Mouse (Mus musculus) MEL (cell line): ENCODE data around the gene Stat1. TPM values are rescaled to one million over a fixed set of nuclear protein-coding genes. Genes with fewer than 3 reads are reported as not detected.

Experiments
- DNase-seq: peaks from one replicate; pipeline ENCODE4 v3.0.0; 2011; ENCODE audit warnings: low read depth, low spot score
- H3K27ac ChIP-seq: 2 replicates; pipeline ENCODE4 v1.5.1; 2012; ENCODE audit warnings: low read depth, mild to moderate bottlenecking, control low read depth, low read length, moderate library complexity; ENCODE audit not compliant: control insufficient read depth
- H3K27me3 ChIP-seq, 2 experiments: fragments of 150-350 bp in 1 of 2; sonication (generic) in 1 of 2; 2 replicates each; pipeline ENCODE4 v1.6.1; 2012; ENCODE audit warnings: low read length in 2 of 2, mild to moderate bottlenecking in 2 of 2, improper control_type of control experiment in 1 of 2, moderate library complexity in 1 of 2; ENCODE audit not compliant: insufficient read depth in 2 of 2, control insufficient read depth in 1 of 2
- H3K36me3 ChIP-seq, 2 experiments: 2 replicates each; pipeline ENCODE4 v1.6.1; 2012 to 2014; ENCODE audit warnings: low read length in 2 of 2, improper control_type of control experiment in 1 of 2, inconsistent platforms in 1 of 2, mild to moderate bottlenecking in 1 of 2; ENCODE audit not compliant: insufficient read depth in 2 of 2, control insufficient read depth in 1 of 2
- H3K4me1 ChIP-seq, 2 experiments: fragments of 150-350 bp in 1 of 2; sonication (generic) in 1 of 2; 2 replicates each; pipeline ENCODE4 v1.6.1; 2012; ENCODE audit warnings: low read length in 2 of 2, improper control_type of control experiment in 1 of 2, mild to moderate bottlenecking in 1 of 2; ENCODE audit not compliant: insufficient read depth in 2 of 2, control insufficient read depth in 1 of 2
- H3K4me3 ChIP-seq, 2 experiments: fragments of 150-350 bp in 1 of 2; sonication (generic) in 1 of 2; 2 replicates each; pipeline ENCODE4 v1.5.1; 2012; ENCODE audit warnings: low read depth in 2 of 2, low read length in 2 of 2, mild to moderate bottlenecking in 2 of 2, moderate library complexity in 2 of 2, control low read depth in 1 of 2, improper control_type of control experiment in 1 of 2; ENCODE audit not compliant: control insufficient read depth in 1 of 2, insufficient read depth in 1 of 2
- H3K79me2 ChIP-seq: 2 replicates; pipeline ENCODE4 v1.6.1; 2012; ENCODE audit warnings: mild to moderate bottlenecking, low read length, moderate library complexity; ENCODE audit not compliant: control insufficient read depth, poor library complexity, insufficient read depth
- H3K9ac ChIP-seq: 2 replicates; pipeline ENCODE4 v1.6.1; 2012; ENCODE audit warnings: low read depth, mild to moderate bottlenecking, control low read depth, low read length, moderate library complexity; ENCODE audit not compliant: control insufficient read depth, poor library complexity, severe bottlenecking
- H3K9me3 ChIP-seq: fragments of 150-350 bp; sonication (generic); replicated peaks from 2 replicates; pipeline ENCODE4 v1.6.1; 2012; ENCODE audit warnings: mild to moderate bottlenecking, low read length, improper control_type of control experiment, moderate library complexity; ENCODE audit not compliant: insufficient read depth
- CHD1 ChIP-seq: IDR thresholded peaks from 2 replicates; pipeline ENCODE4 v1.6.1; 2012; ENCODE audit warnings: low read depth, mild to moderate bottlenecking, inconsistent platforms, low read length, improper control_type of control experiment
- CTCF ChIP-seq, 3 experiments: IDR thresholded peaks in 2 of 3; conservative IDR thresholded peaks in 1 of 3; 2 replicates each; pipeline ENCODE4 v1.5.1; 2011 to 2012; ENCODE audit warnings: low read length in 3 of 3, low read depth in 2 of 3, mild to moderate bottlenecking in 2 of 3, improper control_type of control experiment in 1 of 3, inconsistent platforms in 1 of 3, mixed read lengths in 1 of 3, moderate library complexity in 1 of 3; ENCODE audit not compliant: control insufficient read depth in 1 of 3, insufficient read depth in 1 of 3, poor library complexity in 1 of 3, severe bottlenecking in 1 of 3
- E2F4 ChIP-seq: IDR thresholded peaks from 2 replicates; pipeline ENCODE4 v1.6.1; 2011; ENCODE audit warnings: low read depth, low read length, improper control_type of control experiment, borderline replicate concordance
- EP300 ChIP-seq, 2 experiments: IDR thresholded peaks; 2 replicates each; pipeline ENCODE4 v1.6.1; 2011; ENCODE audit warnings: improper control_type of control experiment in 2 of 2, low read length in 2 of 2, low read depth in 1 of 2, mild to moderate bottlenecking in 1 of 2
- GATA1 ChIP-seq: IDR thresholded peaks from 2 replicates; pipeline ENCODE4 v1.6.1; 2011; ENCODE audit warnings: low read depth, low read length, improper control_type of control experiment
- HCFC1 ChIP-seq: IDR thresholded peaks from 2 replicates; pipeline ENCODE4 v1.6.1; 2012; ENCODE audit warnings: low read depth, mild to moderate bottlenecking, inconsistent platforms, low read length, improper control_type of control experiment, moderate library complexity
- MYC ChIP-seq: IDR thresholded peaks from 2 replicates; pipeline ENCODE4 v1.6.1; 2011; ENCODE audit warnings: low read depth, mild to moderate bottlenecking, low read length, improper control_type of control experiment, moderate library complexity
- POLR2A ChIP-seq, 2 experiments: IDR thresholded peaks; 2 replicates each; pipeline ENCODE4 v1.6.1; 2011 to 2012; ENCODE audit warnings: low read length in 2 of 2, mild to moderate bottlenecking in 2 of 2, control low read depth in 1 of 2, improper control_type of control experiment in 1 of 2, low read depth in 1 of 2, moderate library complexity in 1 of 2; ENCODE audit not compliant: control insufficient read depth in 1 of 2, insufficient read depth in 1 of 2, poor library complexity in 1 of 2
- POLR2AphosphoS5 ChIP-seq: IDR thresholded peaks from 2 replicates; pipeline ENCODE4 v1.6.1; 2012; ENCODE audit warnings: low read depth, borderline replicate concordance, mild to moderate bottlenecking, inconsistent platforms, low read length, moderate library complexity, mixed read lengths
- RAD21 ChIP-seq: IDR thresholded peaks from 2 replicates; pipeline ENCODE4 v1.6.1; 2011; ENCODE audit warnings: mild to moderate bottlenecking, low read depth, low read length, improper control_type of control experiment
- SMC3 ChIP-seq: IDR thresholded peaks from 2 replicates; pipeline ENCODE4 v1.6.1; 2011; ENCODE audit warnings: low read depth, low read length, improper control_type of control experiment
- TAL1 ChIP-seq: IDR thresholded peaks from 2 replicates; pipeline ENCODE4 v1.6.1; 2012; ENCODE audit warnings: mild to moderate bottlenecking, inconsistent platforms, low read length, moderate library complexity, mixed read lengths
- TBP ChIP-seq: IDR thresholded peaks from 2 replicates; pipeline ENCODE4 v1.8.0; 2011; ENCODE audit warnings: low read depth, low read length, improper control_type of control experiment
- USF2 ChIP-seq, 2 experiments: IDR thresholded peaks; 2 replicates each; pipeline ENCODE4 v1.6.1; 2011 to 2012; ENCODE audit warnings: improper control_type of control experiment in 2 of 2, low read length in 2 of 2, borderline replicate concordance in 1 of 2, inconsistent platforms in 1 of 2, low read depth in 1 of 2, mild to moderate bottlenecking in 1 of 2; ENCODE audit not compliant: insufficient read depth in 1 of 2
- ZC3H11A ChIP-seq: IDR thresholded peaks from 2 replicates; pipeline ENCODE4 v1.6.1; 2012; ENCODE audit warnings: low read depth, mild to moderate bottlenecking, inconsistent platforms, low read length, improper control_type of control experiment
- ZNF384 ChIP-seq: IDR thresholded peaks from 2 replicates; pipeline ENCODE4 v1.6.1; 2012; ENCODE audit warnings: low read depth, mild to moderate bottlenecking, inconsistent platforms, low read length, improper control_type of control experiment
- polyA plus RNA-seq, 2 experiments: library from polyadenylated mRNA; stranded (reverse) in 1 of 2; unstranded in 1 of 2; fragments of >175 nt in 1 of 2; fragments of >200 nt in 1 of 2; gene quantifications; 2 replicates each; pipeline versions ENCODE4 v1.2.1 to v1.2.4; 2012; ENCODE audit warnings: low replicate concordance in 2 of 2, low read depth in 1 of 2; ENCODE audit not compliant: insufficient read length in 2 of 2, insufficient read depth in 1 of 2, missing spikeins in 1 of 2
- total RNA-seq: library from RNA; depleted of rRNA; stranded (reverse); fragments of 300-350 nt; gene quantifications from 2 replicates; pipeline ENCODE4 v1.2.3, GENCODE M21; 2012

Gene Stat1
- total and polyA plus RNA-seq, 3 experiments, result 9.7 to 44.0 (median 10.9) TPM

DNA sequence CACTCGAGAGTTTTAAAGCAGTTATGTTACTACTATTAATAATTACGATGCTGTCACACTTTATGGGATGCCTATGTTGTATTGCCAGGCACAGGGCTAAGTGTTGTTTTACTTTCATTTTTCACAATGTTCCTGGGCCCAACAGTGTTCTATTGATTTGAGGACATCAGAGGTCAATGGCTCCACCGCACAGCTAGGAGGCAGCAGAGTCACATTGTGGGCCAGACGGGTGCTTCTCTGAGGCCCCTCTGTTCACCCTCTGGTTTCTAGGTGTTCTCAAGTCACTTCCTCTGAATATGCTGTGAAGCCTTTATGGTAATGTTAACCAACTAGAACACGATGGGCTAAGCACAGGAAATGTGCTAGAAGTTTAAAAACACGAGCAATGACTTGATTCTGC, 18.7 kb upstream of the Stat1 start:
- Histone ChIP-seq H3K36me3 (no peaks in the 10 kb centered on the region), H3K4me3 (no peak overlapping the region), H3K79me2 (no peaks in the 10 kb centered on the region), H3K27ac (no peak overlapping the region), H3K9ac (no peak overlapping the region), H3K27me3 (peaks cover 3 to 6% of the 10 kb centered on the region in 2 experiments), H3K9me3 (no peaks in the 10 kb centered on the region)
- TF ChIP-seq USF2 (IDR thresholded peaks at IDR 0.05; ENCODE audit: borderline replicate concordance in 1 of 2, insufficient read depth in 1 of 2, low read depth in 1 of 2, low read length in 2 of 2), result no peak
- peak; percentile 43 for TF ChIP-seq SMC3
- TF ChIP-seq GATA1, result no peak
- peak; percentile 54 for TF ChIP-seq RAD21
- TF ChIP-seq E2F4, result no peak
- TF ChIP-seq CTCF (IDR thresholded peaks at IDR 0.05 in 2 of 3, conservative IDR thresholded peaks at IDR 0.05 in 1 of 3; ENCODE audit: control insufficient read depth in 1 of 3, insufficient read depth in 1 of 3, low read depth in 2 of 3, low read length in 3 of 3, poor library complexity in 1 of 3, severe bottlenecking in 1 of 3), result peak; percentile 33 to 62 (median 52)
- TF ChIP-seq ZC3H11A, result peak; percentile 36; the same call in 1 of the 2 replicates
- TF ChIP-seq HCFC1, result no peak
- TF ChIP-seq, all 39 proteins: peak for 4
- peak; percentile 47 for DNase-seq
- no peaks in the 10 kb centered on the region for H3K4me1 ChIP-seq

DNA sequence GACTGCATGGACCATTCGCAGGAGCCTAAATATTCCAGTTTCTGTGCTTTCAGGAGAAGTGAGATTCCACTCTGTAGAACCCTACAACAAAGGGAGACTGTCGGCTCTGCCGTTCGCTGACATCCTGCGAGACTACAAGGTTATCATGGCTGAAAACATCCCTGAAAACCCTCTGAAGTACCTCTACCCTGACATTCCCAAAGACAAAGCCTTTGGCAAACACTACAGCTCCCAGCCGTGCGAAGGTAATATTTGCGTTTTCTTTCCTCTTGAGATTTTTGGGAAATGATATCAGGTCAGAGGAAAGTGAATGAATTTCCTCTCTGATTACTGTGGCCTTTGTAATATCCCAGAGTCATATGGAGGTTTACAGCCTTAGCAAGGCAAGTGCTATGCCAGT, 16.4 kb upstream of the Stat1 start:
- DNase-seq, result no peak
- TF ChIP-seq EP300 (IDR thresholded peaks at IDR 0.05; ENCODE audit: low read depth in 1 of 2, low read length in 2 of 2) (no peak), POLR2A (IDR thresholded peaks at IDR 0.05; ENCODE audit: control insufficient read depth in 1 of 2, insufficient read depth in 1 of 2, low read depth in 1 of 2, low read length in 2 of 2, poor library complexity in 1 of 2) (no peak), MYC (no peak)
- Histone ChIP-seq H3K36me3 (no peaks in the 10 kb centered on the region), H3K9ac (no peak overlapping the region), H3K27ac (no peak overlapping the region), H3K4me1 (no peaks in the 10 kb centered on the region), H3K9me3 (no peaks in the 10 kb centered on the region), H3K79me2 (no peaks in the 10 kb centered on the region), H3K27me3 (peaks cover 2% of the 10 kb centered on the region in 2 experiments; a peak in 3 of 4 replicates), H3K4me3 (no peak overlapping the region)

DNA sequence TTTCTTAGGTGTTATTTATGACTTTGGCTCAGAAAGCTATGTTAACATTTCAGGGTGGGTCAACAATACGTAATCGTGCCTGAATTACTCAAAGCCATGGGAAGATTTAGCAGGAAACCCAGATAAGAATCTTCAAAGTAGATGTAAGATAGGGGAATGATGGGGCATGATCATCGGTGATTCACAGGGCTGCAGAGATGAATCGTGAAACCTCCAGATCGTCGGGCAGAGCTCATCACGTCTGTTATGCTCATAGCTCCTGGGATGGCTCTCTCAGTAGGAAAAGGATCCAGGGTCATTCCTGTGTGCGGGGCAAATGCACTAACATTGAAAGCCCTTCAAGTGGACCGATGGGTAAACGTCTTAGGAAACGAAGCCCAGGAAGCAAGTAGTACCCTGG, 12.0 kb upstream of the Stat1 start:
- Histone ChIP-seq H3K36me3 (peaks cover 0 to 6% of the 10 kb centered on the region in 2 experiments; a peak in 2 of 4 replicates), H3K9me3 (no peaks in the 10 kb centered on the region)
- TF ChIP-seq ZNF384, result no peak
- TF ChIP-seq TBP, result no peak
- no peak for TF ChIP-seq POLR2AphosphoS5
- TF ChIP-seq CHD1, result no peak
- no peak for TF ChIP-seq CTCF (IDR thresholded peaks at IDR 0.05 in 2 of 3, conservative IDR thresholded peaks at IDR 0.05 in 1 of 3; ENCODE audit: control insufficient read depth in 1 of 3, insufficient read depth in 1 of 3, low read depth in 2 of 3, low read length in 3 of 3, poor library complexity in 1 of 3, severe bottlenecking in 1 of 3)
- no peak for TF ChIP-seq TAL1

More for the DNA sequence above, 12.0 kb upstream of the Stat1 start:
- no peak for DNase-seq
- Histone ChIP-seq H3K4me1 (peaks cover 1 to 4% of the 10 kb centered on the region in 2 experiments; a peak in 3 of 4 replicates), H3K27ac (no peak overlapping the region), H3K4me3 (no peak overlapping the region), H3K79me2 (no peaks in the 10 kb centered on the region), H3K9ac (no peak overlapping the region), H3K27me3 (peaks cover 0 to 2% of the 10 kb centered on the region in 2 experiments; a peak in 2 of 4 replicates)
